Mouse (Mus musculus): ENCODE results near the gene Stmnd1. TPM values are rescaled to one million over a fixed set of nuclear protein-coding genes. Genes with fewer than 3 reads are reported as not detected.
"Not testable (repeated sequence)": the region's sequence is repeated elsewhere in the genome, so short reads cannot be mapped to it uniquely, and the experiment has no call there.

Gene Stmnd1
- total RNA-seq, 1 experiment from 2014 or later: not detected

DNA sequence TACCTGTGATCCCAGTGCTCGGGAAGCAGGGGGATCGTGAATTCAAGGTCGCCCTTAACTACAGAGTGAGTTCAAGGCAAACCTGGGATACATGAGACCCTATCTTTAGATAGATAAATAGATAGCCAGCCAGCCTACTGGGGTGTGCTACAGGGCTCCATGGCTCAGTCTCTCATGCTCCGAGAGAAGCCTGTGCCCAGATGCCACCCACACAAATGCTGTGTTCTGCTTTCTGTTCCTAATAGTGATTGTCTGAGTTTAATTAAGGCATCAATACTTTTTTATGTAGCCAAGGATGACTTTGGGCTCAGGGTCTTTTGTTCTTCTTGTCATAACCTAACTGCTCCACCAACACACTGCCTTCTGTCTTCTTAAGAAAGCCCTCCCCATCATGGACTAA, 2.2 kb downstream of the Stmnd1 start:
- ATAC-seq (replicated peaks; ENCODE audit: insufficient number of reproducible peaks, low FRiP score, low TSS enrichment, poor library complexity, severe bottlenecking): no peak

DNA sequence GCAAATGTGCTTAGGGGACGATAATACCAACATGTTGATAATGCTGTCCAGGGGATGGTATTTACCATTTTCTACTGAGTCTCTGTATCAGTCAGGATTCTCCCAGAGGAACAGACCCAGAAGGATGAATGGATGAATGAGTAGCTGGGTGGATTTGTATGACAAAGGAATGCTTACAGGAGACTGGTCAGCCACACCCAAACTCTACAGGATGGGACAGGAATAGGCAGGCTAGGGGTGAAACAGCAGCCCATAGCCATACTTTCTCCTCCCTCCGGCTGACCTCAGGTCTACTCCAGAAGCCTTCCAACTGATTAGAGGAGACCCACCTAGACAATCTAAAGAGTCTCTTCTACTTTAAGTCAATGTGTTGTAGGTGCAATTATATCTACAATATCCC, 9.0 kb downstream of the Stmnd1 start:
- no peak for ATAC-seq (replicated peaks; ENCODE audit: insufficient number of reproducible peaks, low FRiP score, low TSS enrichment, poor library complexity, severe bottlenecking)

DNA sequence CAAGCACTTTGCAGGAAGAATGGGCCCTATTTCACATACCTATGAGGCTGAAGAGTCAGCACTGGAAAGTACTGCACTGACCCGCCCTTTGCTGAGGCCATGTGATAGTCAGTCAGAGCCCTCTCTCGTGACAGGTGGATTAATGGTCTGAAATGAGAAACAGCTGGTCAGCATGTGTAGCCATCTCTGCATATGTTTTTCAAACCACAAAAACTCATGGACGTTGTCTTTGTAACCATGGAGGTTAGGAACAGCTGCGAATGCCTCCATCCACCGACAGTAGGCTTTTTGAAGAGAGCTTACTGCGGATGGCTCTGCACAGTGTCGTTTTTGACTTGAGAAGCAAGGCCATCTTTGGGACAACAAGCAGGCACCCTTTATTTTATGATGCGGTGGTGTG, 14.3 kb downstream of the Stmnd1 start:
- ATAC-seq (replicated peaks; ENCODE audit: insufficient number of reproducible peaks, low FRiP score, low TSS enrichment, poor library complexity, severe bottlenecking): no peak

DNA sequence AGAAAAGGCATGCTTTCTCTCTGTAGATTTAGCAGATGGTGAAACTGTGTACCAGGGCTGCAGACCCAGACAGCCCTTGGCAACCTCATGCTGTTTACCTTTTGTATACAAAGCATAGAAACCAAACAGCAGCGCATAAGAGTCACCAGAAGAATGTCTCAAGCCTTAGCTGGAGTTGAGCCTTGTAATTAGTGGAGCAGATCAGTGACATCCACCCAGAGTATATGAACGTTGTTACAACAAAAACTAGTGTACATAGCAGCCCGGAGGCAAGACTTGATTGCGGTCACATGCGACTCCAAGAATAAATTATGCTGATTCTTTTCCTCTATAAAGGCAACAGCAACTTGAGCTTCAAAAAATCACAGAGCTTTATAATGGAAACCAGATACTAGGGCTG, 14.9 kb downstream of the Stmnd1 start:
- ATAC-seq (replicated peaks; ENCODE audit: insufficient number of reproducible peaks, low FRiP score, low TSS enrichment, poor library complexity, severe bottlenecking): no peak

DNA sequence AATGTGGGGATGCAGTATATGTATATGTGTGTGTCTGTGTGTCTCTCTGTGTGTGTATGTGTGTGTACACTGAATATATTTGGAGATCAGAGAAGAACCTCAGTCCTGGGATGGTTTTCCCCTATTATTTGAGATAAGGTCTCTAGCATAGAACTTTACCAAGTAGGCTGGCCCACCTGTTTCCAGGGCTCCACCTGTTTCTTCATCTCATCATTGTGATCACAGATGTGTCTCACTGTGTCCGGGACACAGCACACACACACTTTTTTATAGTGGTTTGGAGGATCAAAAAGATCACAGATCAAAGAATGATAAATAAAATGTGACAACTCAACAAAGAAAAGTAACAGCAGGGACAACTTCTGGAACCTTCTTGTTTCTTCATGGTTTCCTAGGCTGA, 17.0 kb downstream of the Stmnd1 start:
- ATAC-seq (replicated peaks; ENCODE audit: insufficient number of reproducible peaks, low FRiP score, low TSS enrichment, poor library complexity, severe bottlenecking): no peak

DNA sequence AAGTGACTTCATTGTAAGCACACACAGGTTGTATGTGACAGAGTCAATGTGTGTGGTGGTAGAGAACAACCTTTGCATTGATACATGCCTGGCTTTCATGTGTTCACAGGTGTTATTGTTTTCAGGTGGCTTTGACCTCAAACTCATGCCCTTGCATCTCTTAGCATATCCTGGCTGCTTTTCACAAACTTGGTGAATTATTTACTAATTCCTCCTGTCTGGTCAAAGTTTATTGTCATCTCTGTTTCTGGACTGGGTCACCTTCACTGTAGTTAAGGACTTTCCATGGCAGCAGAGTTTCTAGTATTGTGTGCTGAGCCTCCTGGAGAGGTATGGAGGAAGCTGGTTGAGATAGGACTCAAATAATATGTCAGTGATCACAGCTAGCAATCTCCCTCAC, 20.8 kb downstream of the Stmnd1 start:
- no peak for ATAC-seq (replicated peaks; ENCODE audit: insufficient number of reproducible peaks, low FRiP score, low TSS enrichment, poor library complexity, severe bottlenecking)

DNA sequence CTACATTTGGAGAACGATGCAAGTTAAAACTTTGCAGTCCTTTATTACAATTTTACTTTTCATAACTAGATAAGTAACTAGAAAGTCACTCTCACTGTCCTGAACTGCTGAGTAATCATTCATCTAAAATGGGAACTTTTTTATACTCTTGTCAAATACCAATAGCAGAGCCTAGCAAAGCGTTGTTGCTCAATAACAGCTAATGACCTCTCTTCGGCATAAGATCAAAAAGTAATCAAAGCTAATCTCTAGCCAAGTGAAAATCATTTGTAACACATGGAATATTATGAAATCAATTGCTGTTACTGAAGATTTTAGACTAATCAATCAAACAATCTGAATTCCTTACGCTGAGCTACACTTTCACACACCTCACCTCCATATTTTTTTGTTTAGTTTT, 24.2 kb downstream of the Stmnd1 start:
- ATAC-seq (replicated peaks; ENCODE audit: insufficient number of reproducible peaks, low FRiP score, low TSS enrichment, poor library complexity, severe bottlenecking): no peak

DNA sequence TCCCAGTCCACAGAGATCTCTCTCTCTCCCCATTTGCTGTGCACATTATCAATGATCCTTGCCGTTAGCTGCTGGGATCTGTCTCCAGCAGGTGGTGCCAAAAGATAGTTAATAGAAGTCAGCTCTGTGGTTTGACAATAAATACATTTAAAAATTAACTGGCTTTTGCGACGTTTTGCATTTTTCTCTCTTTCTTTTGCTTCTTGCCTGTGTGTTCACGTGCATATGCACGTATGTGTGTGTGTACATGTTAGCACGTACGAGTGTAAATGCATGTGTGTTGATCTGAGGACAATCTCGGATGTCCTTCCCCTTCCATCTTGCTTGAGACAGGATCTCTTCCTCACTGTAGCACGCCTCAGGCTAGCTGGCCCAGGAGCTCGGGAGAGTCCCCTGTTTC, 37.3 kb downstream of the Stmnd1 start:
- no peak for ATAC-seq (replicated peaks; ENCODE audit: insufficient number of reproducible peaks, low FRiP score, low TSS enrichment, poor library complexity, severe bottlenecking)

DNA sequence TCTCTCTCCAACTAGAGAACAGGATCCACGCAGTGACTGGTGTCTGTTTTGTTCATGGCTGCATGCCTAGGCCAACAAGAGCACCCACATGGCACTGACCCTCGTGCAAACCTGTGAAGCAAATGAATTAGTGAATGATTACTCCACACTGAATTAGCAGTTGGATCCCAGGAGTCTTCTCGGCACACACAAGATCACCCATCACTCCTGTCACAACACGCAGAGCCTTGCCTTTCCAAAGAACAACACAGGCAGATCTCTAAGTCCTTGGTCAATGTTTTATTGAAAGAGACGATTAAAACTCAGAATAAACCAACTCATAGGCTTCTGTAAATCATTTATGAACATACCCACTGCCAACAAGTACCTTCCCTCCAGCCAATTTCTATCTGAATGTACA, 39.7 kb downstream of the Stmnd1 start:
- ATAC-seq (replicated peaks; ENCODE audit: insufficient number of reproducible peaks, low FRiP score, low TSS enrichment, poor library complexity, severe bottlenecking): no peak

DNA sequence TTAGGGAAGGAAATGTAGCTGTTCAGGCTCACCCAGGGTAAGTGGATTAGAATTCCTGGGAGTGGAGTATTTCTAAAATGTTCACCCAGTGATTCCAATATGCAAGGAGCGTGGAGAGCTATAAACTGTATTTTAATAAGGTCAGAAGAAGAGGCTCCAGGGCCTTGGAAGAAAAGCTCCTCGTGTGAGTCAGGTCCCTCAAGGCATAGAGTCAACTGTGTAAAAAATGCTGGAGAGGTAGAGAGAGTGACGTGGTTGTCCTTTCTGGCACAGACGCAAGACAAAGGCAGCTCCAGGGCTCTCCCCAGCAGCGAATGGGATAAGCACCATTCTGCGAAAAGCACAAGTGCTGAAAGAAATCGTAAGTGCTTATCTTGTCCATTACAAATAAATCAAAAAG, 41.6 kb downstream of the Stmnd1 start:
- ATAC-seq (replicated peaks; ENCODE audit: insufficient number of reproducible peaks, low FRiP score, low TSS enrichment, poor library complexity, severe bottlenecking): no peak

DNA sequence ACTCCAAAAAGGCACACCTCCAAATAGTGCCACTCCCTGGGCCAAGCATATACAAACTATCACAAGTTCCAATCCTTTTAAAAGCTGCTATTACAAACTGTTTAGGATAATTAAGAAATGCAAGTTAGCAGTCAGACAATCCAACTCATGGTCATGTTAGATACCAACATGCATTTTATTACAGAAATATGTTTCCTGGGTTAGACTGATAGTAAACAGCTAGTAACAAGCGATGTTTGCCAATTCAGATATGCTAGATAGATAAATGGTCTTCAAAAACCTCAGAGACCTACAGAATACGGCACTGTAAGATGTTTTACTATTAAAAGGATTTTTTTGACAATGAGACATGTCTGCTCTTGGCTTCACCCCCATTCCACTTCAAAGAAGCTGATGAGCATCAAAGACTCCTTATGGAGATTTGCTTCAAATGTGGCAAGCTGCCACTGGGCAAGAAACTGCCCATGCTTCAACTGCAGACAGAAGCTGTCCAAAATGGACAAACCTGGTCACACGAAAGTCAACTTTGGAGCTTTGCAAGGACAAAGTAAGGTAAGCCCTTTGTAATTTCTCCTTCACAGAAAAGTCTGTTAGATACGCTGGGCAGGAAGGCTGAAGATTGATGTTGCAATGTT, 52.9 kb downstream of the Stmnd1 start:
- ATAC-seq (replicated peaks; ENCODE audit: insufficient number of reproducible peaks, low FRiP score, low TSS enrichment, poor library complexity, severe bottlenecking): no peak

DNA sequence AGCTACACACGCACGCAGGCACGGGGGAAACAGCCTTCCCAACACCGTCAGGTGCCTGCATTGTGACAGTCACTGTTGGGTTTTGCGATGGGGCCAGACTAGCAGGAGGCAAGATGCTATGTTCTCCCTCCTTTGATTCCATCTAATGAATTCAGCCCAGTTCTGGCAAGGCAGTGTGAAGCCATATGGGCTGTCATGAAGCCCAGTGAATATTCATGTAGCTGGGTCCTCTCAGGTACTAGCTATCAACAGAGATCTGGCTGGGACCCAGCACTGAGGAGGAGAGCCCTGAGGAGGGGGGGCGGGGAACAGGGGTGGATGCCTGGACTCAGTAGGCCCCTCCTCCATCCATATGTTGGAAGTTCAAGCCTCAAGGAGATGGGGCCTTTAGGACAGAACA, 61.5 kb downstream of the Stmnd1 start:
- ATAC-seq (replicated peaks; ENCODE audit: insufficient number of reproducible peaks, low FRiP score, low TSS enrichment, poor library complexity, severe bottlenecking): no peak

DNA sequence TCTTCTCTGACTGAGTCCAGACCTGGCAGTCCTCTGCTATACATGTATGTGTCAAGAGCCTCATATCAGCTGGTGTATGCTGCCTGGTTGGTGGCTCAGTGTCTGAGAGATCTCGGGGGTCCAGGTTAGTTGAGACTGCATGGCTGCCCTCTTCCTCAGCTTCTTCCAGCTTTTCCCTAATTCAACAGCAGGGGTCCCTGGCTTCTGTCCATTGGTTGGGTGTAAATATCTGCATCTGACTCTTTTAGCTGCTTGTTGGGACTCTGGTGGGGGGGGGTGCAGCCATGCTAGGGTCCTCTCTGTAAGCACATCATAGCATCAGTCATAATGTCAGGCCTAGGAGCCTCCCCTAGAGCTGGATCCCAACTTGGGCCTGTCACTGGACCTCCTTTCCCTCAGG, 62.8 kb downstream of the Stmnd1 start:
- ATAC-seq (replicated peaks; ENCODE audit: insufficient number of reproducible peaks, low FRiP score, low TSS enrichment, poor library complexity, severe bottlenecking): not testable (repeated sequence)

DNA sequence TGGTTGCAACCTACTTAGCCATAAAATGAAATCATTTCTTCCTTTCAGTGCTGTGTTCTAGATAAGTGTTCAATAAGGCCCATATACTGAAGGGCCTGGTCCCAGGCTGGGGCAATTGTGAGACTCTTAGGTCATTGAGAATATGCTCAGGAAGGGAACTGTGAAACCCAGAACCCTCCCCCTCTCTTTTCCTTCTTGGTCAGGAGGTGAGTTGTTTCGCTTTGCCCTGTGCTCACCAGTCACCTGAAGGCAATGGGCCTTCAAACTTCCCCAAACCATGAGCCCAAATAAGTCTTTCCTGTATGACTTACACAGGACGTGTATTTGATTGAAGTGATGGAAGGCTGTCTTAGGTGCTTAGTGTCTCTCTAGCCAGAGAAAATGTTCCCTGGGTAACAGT, 64.3 kb downstream of the Stmnd1 start:
- no peak for ATAC-seq (replicated peaks; ENCODE audit: insufficient number of reproducible peaks, low FRiP score, low TSS enrichment, poor library complexity, severe bottlenecking)

DNA sequence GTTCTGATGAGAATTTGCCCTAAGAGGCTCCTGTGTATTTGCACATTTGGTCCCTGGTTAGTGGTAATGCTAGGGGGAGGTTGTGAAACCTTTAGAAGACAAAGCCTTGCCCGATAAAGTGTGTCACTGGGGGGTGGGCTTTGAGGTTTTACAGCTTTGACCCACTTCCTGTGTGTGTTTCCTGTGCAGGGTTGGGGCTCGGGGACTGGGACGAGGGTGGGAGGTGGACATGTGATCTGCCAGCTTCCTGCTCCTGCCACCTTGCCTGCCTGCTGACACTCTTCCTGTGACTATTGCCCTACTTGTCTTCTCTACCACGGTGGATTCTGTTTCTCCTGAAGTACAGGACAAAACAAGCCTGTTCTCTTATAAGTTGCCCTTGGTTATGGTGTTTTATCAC, 66.4 kb downstream of the Stmnd1 start:
- peak; percentile 66 for ATAC-seq (replicated peaks; ENCODE audit: insufficient number of reproducible peaks, low FRiP score, low TSS enrichment, poor library complexity, severe bottlenecking)

DNA sequence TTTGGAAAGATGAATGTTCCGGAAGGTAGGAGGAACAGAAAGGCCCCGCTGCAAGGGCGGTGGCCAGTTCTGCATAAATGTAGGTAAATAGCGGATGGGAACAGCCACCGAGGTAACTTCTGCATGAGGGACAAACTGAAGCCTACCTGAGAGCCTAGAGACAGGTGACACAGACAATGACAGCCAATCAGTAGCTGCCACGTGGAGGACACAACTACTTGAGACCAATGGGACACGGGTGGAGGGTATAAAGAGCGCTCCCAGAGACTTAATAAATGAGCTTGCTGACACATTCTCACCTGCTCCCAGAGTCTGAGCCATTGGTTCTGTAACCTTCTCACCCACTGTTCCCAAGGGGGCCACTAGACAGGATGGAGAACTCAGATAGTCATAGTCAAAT, 67.1 kb downstream of the Stmnd1 start:
- ATAC-seq (replicated peaks; ENCODE audit: insufficient number of reproducible peaks, low FRiP score, low TSS enrichment, poor library complexity, severe bottlenecking): no peak

DNA sequence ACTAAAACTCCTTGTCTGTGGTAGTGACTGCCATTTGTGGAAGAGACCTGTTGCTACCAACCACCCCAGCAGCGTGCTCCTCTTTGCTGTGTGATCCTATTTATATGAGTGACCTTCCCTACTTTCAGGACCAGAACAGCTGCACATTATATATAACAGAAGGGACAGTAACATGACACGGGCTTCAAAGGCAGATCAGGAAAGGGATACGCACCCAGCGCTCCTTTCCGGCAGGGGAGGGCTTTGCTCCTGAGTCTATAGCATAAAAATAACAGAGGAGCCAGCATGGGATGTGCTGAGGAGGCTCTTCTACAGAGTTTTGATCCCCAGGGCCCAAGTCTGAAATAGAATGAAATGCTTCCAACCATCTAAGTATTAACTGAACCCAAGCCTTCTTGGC, 67.9 kb downstream of the Stmnd1 start:
- ATAC-seq (replicated peaks; ENCODE audit: insufficient number of reproducible peaks, low FRiP score, low TSS enrichment, poor library complexity, severe bottlenecking): no peak

DNA sequence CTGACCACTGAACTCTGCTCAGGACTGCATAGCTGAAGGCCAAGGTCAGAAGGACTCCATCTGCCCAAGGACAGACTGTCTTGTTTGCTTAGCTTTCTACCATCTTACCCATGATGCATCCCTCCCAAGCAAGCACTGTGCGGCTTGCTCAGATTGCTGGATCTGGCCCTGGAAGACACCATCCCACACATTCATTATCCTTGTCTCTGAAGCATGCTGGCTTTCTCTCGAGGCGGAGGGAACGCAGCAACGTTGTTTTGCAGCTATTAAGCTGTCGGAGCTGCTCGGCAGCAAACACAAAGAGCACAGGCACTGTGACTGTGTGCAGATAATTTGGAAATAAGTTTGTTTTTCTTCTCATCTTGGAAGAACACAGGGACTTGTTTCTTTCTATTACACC, 69.7 kb downstream of the Stmnd1 start:
- ATAC-seq (replicated peaks; ENCODE audit: insufficient number of reproducible peaks, low FRiP score, low TSS enrichment, poor library complexity, severe bottlenecking): no peak

DNA sequence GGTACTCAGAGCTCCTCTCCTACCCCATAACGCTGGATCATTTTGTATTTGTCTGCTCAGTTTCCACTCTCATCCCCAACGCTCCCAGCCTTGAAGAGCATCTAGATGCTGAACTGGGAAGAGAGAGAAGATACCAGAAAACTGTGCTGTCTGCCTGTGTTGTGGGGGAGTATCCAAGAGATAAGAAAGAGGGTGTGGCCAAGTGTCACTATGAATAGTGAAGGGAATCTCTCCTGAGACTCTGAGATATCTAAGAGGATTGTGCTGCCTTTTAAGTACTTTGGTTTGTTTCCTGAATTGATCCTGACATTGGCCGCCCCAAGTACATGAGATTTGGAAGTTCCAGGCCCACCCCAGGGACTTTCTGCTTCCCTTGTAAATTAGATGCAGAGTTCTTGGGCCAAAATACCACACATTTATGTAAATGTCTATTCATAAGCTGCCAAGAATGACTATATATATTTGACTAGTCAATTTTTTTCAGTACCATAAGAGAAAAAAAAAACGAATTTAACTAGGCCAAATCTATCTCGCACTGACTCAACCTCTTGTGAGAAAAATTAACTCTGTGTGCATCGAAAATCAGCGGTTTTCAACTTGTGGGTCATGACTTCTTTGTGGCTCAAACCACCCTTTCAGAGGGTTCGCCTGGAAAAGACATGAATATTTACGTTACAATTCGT, 73.5 kb downstream of the Stmnd1 start:
- ATAC-seq (replicated peaks; ENCODE audit: insufficient number of reproducible peaks, low FRiP score, low TSS enrichment, poor library complexity, severe bottlenecking): no peak

DNA sequence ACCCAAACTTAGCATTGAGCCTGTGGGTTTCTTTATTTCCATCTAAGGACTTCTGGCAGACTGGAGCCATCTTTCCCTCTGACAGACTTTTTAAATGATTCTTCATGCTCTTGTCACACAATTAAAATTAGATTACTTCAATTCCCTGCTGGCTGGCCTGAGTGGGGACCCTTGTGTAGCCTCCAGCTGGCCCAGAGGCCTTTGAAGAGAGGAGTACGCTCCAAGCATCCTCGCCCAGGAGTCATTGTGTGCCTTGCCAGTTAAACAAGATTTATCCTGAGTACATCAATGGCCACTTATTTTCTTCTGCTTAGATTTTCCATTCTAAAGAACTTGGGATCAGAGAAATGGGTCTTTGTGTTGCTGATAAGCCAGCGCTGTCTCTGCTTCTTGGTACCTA, 76.1 kb downstream of the Stmnd1 start:
- no peak for ATAC-seq (replicated peaks; ENCODE audit: insufficient number of reproducible peaks, low FRiP score, low TSS enrichment, poor library complexity, severe bottlenecking)

All from monocyte, adult 5-6 weeks (primary cell).